Mouse (Mus musculus) gastrocnemius, postnatal 4 days (tissue): Measurements from ENCODE around the gene Olfr56. TPM values are rescaled to one million over a fixed set of nuclear protein-coding genes. Genes with fewer than 3 reads are reported as not detected.
"Not testable (repeated sequence)": the region's sequence is repeated elsewhere in the genome, so short reads cannot be mapped to it uniquely, and the experiment has no call there.

Experiments used
- DNase-seq, 2 experiments: peaks; one replicate each; pipeline ENCODE4 v3.0.0; 2021 to 2022; ENCODE audit warnings: low spot score in 2 of 2, mixed read lengths in 2 of 2
- total RNA-seq, 2 experiments: library from RNA; stranded (reverse); gene quantifications; 2 replicates each; pipeline ENCODE4 v1.2.3; 2021

Gene Olfr56
- total RNA-seq, 2 experiments from 2014 or later: 0.10 to 0.15 TPM

DNA sequence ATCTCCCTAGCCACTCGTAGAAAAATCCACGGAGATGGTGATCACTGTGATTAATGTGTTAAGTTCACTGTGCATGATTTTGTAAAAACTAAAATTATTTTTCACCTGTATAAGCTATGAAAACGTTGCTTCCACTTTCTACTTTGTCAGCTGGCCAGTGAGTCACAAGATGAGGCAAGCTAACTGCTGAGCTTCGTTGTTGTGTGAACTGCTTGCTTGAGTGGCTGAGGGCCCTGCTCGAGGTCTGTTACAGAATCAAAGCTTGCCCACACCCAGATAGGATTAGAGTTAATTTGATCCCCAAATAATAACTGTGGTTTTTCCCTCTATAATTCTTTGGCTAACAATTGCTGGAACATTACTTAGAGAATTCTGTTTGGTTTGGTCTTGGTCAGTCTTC is 73.2 kb downstream of the Olfr56 start:
- DNase-seq: not testable (repeated sequence)

DNA sequence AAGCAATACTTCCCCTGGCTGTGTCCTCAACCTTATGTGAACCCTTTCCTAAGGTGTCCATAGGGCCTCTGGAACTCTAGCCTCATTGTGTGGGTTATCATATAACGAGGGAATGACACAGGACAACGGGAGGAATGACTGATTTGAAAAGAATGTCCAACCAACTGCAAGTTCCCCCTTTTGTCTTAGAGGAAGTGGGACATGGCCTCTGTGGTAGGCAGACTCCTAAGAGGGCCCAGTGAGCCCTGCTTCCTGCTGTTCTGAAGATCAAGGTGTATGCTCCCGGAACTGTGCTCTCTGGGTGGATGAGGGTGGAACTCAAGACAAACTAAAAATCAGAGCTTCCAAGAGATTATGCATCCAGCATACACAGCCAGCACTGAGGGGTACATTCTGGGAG is 81.4 kb downstream of the Olfr56 start:
- not testable (repeated sequence) for DNase-seq

DNA sequence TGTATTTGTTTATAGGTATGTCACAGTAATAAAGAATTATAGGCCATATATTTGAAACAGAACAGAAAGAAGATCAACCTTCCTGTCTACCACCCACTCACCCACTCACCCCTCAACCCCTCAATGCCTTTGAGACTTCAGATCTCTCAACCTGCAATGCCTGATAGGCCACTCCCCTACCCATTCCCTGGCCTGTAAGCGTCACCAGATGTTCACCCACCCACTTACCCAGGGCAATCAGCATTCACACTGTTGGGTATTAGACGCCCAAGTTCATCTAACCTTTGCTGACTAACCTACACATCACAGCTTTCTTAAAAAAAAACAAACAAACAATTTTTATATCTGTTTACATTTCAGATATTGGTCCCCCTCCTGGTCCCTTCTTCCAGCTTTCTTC is 83.2 kb downstream of the Olfr56 start:
- not testable (repeated sequence) for DNase-seq

DNA sequence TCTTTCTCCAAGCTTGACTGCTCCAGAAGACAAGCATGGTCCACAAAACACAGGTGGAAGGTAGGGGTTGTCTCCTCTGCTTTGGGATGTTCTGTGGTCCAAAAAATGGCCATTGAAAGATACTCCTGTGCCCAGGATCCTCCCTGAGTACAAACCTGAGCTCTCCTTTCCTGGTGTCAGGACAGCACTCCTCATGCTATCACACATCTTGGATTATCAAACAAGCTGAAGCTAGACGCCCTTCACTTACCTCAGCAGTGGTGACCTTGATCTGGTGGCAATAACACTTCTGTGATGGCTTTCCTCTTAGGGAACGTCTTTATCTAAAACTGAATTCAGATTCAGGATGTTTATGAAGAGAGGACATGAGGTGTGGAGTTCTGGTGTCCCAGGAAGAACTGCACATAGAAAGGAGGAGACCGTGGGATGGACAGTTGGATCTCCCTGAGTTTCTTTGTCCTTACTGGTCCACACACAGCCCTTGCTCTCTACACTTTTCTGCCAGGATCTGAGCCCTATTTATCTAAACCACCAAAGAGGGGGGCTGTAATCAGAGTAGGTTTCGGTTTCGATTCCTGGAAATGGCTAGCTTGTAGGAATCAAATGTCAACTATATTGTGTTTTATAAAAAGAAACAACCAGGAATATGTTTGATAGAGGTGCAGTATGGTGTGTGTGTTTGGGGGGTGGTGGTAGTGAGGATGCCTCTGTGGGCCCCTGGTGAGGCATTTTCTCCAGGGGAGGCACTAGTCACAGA is 85.2 kb downstream of the Olfr56 start, which contains the start of gene Tgtp2:
Tgtp2 (minus strand) TSS at position 494 of the 757 bp plus-strand sequence.
- not testable (repeated sequence) for DNase-seq

DNA sequence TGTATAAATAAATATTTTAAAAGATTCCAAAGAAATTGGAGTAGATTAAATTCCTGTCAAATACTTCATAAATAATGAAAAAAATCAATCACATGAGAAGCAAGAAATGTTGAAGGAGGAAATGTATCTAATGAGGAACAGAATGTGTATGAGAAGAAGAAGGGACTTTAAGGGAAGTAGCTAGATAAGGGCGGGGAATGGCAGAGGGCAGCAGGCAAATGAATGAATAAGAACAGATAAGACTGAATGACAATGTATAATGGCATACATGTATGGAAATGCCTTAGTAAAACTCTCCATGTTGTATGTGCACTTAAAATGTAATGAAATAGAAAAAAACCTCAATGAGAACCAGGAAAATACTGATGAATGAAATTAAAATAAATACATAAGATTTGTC is 89.7 kb downstream of the Olfr56 start:
- no peak for DNase-seq

DNA sequence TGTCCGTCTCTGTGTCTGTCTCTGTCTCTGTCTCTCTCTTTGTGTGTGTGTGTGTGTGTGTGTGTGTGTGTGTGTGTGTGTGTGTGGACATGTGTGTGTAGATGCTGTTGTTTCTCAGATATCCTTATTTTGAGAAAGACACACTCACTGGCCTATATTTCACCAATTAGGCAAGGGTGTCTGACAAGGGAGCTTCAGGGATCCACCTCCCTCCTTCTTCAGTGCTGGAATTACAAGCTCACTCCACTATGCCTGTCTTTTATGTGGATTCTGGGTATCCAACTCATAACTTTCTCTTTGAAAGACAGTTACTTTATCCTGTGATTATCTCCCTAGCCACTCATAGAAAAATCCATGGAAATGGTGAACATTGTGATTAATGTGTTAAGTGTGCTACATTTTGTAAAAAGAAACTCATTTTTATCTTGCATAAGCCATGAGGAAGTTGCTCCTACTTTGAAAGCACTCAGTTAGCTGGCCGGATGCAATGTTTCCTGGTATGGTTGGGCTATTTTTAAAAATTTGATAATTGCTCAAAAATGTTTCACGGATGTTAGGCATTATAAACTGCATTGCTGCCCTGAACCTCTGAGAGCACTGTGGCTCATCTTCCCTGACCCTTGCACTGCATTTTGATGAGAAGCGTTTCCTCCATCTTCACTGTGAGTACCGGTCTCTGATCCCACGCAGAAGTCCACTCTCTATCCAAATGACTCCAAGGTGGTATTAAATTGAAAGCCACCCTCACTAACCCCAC is 97.5 kb downstream of the Olfr56 start, which contains the start of gene Ifi47:
Ifi47 (plus strand) TSS at position 587 of the 757 bp plus-strand sequence.
- not testable (repeated sequence) for DNase-seq

DNA sequence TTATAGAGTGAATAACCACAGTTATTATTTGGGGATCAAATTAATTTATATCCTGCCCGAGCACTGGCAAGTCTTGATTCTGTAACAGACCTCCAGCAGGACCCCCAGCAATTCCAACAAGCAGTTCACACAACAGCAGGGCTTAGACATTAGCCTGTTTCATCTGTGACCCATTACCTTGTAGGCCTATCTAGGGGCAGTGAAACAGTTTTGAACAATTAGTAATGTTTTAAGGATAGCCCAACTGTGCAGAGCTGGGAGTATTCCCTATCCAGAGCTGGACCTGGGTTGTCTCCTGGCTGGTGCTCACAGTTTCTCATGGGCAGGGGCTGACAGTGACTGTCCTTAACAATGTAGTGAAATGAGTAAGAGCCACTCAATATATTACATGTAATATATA is 98.3 kb downstream of the Olfr56 start:
- no peak for DNase-seq

DNA sequence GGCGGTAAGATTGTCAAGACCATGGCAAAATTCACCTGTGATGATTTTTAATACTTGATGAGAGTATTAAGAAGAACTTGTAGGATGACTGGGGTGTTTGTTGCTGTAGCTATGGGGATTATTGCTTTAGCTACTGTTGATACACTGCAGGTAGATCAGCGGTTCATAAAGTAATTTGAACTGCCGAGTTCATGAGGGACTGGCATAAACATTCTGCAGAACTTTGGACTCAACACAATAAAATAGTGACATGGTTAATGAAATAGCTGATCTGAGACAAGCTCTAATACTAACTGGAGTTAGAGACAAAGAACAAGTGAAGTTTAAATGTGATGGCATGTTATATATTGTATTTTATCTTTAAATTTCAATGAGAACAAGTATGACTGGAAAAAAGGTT is 100.0 kb downstream of the Olfr56 start:
- DNase-seq: no peak

DNA sequence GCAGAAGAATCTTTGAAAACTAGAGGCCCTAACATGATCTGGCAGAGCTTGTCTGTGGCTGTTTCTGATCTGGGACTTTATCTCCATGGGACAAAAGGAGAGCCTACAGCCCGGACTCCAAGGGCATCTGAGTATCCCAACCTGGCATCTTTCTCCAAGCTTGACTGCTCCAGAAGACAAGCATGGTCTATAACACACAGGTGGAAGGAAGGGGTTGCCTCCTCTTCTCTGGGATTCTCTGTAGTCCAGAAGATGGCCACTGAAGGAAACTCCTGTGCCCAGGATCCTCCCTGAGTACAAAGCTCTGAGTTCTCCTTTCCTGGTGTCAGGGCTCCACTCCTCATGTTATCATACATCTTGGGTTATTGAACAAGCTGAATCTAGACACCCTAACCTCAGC is 101.9 kb downstream of the Olfr56 start:
- no peak for DNase-seq

DNA sequence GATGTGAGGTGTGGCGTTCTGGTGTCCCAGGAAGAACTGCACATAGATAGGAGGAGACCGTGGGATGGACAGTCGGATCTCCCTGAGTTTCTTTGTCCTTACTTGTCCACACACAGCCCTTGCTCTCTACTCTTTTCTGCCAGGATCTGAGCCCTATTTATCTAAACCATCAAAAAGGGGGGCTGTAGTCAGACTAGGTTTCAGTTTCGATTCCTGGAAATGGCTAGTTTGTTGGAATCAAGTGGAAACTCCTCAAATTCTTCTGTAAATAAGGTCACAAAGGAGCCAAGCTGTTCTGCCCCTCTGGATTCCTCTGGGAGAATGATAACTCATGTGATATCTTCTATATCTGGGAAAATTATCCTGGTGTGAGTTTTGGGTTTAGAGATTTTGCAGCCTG is 102.7 kb downstream of the Olfr56 start:
- DNase-seq: no peak

DNA sequence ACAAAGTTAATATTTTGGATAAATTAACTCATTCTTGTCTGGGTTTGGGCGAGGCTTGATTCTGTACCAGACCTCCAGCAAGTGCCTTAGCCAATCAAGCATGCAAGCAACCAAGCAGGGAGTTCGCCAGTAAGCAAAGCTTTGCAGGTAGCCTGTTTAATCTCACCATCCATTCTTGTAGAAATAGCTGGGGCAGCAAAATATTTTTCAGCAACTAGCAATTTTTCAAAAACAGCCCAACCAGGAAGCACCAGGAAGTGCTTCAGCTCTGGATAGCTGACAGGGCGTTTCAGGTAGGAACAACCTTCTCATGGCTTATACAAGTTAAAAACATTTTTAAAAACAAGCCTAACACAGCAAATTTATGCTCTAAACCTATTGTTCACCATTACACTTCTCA is 103.2 kb downstream of the Olfr56 start:
- no peak for DNase-seq

DNA sequence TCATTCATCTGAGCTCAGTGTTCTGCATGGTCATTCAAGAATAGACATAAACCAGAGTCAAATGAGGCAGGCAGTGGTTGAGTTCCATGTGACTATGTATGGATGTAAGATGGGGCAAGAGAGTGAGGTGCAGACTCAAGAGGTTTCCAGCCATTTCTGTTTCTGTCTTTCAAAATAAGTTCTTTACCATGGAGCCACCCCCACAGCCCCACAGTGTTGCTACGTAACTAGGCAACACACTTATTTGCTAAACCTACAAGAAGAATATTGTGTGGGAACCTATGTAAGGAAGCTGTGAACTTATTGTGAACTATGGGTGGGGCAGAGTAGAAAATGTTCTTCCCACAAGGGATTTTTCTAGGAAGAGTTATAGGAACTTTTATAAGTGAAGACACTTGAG is 104.5 kb downstream of the Olfr56 start:
- no peak for DNase-seq

DNA sequence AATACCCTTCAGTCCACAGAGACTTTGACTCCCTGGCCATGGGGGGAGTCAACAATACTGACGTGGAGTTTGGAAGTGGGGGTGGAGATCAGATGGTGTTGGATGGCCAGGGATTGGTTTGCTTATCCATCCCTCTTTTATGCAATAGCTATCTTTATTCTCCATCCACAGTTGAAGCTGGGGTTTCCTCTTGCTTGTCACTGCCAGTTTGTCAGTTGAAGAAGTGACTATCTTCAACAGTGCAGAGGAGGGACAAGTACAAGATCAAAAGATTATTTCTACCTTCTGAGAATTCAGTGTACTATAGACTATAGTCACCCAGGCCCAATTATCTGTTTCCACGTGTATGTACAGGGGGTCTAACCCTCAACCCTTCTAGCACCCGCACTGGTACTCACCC is 105.1 kb downstream of the Olfr56 start:
- DNase-seq: no peak

DNA sequence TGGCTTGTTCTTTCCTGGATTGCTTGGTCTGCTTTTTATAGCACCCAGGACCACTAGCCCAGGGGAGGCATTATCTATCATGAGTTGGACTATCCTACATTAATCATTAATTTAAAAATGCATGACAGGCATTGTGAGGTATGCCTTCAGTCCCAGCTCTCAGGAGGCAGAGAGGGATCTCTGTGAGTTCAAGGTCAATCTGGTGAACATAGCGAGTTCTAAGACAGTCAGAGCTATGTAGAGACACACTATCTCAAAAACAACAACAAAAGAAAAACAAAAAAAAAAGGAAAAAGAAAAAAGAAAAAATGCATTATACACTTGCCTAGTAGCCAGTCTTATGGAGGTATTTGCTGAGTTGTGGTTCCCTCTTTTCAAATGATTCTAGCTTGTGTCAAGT is 105.7 kb downstream of the Olfr56 start:
- DNase-seq: no peak

DNA sequence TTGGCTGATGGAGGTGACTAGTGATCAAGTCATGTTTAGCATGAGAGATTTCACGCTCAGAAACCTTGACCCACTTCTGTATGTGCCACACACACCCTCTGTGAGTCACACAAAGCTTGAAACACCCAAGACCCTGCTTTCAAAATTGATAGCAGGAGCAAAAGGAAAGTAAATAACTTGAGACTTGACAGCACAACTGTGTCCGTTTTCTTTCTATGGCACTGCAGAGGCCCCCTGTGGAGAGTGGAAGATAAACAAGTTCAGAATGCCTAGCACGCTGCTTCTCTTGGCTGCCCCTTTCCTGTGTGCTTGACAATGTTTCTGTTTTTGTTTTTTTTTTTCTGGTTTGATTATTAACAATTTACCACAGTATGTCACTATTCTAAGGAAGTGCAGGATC is 106.2 kb downstream of the Olfr56 start:
- no peak for DNase-seq

DNA sequence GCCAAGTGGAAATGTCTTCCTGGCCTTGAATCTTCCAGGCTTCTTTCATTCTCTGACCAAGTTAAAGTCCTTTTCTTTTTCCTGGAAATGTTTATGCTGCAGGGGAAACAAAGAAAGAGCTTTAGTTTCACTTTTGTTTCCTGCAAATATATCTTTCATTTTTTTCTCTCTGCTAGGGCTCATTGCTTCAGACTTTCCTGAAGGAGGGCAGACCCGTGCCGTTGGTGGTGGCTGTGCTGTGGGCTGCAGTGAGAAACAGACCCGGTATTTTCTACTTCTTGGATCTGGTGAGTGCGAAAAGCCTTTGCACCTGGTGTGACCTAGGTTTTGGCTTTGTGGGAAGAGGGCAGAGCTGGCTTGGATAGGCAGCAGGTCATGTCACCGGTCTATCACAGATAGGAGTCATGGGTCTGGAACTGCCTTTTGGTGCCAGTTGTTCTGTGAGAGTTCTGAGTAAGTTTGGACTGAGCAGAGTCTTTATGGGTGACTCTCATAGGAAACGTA is 108.2 kb downstream of the Olfr56 start:
- no peak for DNase-seq

DNA sequence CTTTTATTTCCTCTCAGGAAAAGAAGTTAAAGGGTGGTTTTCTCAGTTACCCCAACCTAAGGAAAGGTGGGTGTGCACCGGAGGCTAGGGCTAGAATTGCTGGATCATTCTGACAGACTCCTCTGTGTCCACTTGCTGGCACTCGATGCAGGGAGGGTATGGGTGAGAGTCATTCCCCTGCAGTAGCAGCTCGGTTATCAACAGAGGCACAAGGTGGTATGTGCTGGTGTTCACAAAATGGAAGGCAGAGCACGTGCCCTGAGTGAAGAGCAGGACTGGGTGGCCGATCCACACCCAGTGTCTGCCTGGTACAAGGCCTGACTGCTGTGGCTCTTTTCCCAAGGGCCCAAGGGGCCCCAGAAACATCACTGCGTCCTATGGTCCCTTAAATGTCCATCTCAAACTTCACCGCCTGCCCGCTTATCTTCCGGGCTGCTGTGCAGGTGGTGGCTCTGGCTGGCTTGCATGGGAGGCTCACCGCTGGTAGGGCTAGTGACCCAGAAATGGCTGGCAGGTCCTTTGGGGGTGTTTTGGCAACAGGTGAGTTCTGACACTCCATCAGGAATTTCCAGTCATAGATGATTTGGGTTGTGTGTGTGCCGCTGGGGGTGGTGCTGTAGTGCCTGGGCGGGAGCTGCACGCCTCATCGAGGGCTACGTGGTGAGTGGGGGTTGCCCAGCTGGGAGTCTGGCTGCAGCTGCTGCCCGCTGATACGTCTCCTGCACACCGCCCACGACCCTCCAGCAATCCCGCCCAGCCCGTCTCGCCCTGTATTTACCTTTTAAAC is 109.3 kb downstream of the Olfr56 start:
- no peak for DNase-seq

DNA sequence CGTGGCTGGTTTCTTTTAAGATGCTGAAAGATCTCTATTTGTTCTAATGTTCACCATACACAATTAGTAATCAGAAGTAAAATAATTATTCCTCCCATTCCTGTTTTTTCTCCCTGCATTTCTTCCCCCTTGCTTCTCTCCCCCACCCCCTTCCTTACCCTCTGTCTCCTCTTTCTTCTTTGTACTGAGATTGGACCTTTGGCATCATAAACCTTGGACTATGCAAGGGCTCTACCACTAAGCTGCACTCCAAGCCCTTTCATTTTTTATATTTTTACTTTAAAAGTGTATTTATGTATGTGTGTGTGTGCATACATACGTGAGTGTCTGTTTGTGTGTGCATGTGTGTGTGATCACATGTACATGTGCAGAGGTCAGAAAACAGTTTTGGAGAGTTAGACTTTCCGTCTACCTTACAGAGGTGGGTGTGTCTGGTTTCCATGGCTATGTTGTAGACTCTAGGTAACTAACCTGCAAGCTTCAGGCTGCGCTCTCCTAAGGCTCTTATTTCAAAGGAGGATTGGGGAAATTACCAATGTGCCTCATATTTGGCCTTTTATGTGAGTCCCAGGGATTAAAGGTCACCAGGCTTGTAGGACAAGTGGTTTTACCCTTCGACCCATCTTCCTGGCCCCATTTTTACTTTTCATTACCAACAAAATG is 110.4 kb downstream of the Olfr56 start:
- DNase-seq: no peak

DNA sequence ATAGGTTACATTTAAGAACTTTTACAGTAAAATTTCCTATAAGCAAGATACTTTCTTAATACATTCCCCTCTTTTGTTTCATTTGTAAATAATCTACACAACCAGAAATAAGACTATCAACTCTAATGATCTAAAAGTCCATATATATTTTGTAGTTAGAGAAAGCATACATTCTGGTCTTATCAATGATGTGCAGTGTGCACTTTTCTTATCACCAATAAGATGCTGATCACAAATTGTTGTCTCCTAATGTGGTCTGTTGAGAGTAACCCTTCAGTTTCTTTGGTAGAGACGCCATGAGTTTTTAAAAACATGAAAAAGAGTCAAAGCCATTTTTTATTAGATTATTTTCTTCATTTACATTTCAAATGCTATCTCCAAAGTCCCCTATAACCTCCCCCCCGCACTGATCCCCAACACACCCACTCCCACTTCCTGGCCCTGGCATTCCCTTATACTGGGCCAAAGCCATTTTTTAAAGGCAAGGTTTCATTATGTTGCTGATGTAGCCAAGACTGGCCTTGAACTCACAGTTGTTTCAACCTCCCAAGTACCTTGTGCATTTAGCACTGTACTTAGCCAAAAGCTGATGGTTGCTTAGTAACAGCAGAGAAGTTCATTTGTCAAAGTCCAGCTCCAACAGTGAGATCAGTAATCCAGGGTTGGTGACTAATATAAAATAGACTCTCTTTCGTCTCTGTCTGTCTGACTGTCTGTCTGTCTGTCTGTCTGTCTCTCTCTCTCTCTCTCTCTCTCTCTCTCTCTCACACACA is 111.2 kb downstream of the Olfr56 start:
- no peak for DNase-seq

DNA sequence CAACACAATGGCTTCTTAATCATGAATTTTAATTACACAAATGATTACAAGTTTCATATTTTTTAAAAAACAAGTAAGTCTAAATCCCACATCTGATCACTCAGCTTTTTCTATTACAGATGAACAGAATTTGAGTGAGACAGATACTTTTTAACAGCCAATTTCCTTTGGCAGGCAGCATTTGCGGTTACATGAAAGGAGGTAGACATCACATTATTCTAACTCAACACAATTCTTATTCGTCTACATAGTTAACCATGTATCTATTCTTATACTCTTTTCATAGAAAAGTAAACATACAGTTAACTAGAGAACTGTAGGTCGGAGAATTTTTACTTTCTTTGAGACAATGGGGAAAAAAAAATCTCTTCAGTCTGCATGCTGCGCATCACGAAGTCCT is 111.9 kb downstream of the Olfr56 start:
- DNase-seq: no peak
